Mouse (Mus musculus) lung, embryonic 14.5 days (tissue): ENCODE measurements at regions not wholly inside any gene's neighbourhood (a gene's known extent, or its start where the extent isn't known, plus 50 kb on each side); places are given as distances from the start of the nearest gene placed in this dataset.

Experiments
- ATAC-seq: fragments of 200-750 bp; cut with Nextera tagmentation; 2 replicates; pipeline ENCODE4 v1.8.0; 2017; ENCODE audit warnings: mild to moderate bottlenecking, moderate TSS enrichment, moderate library complexity; ENCODE audit not compliant: insufficient read depth
- DNase-seq: peaks from one replicate; pipeline ENCODE4 v3.0.0-alpha.2; 2015
- H3K27ac ChIP-seq: fragments of 300-500 bp; sonication (generic); 2 replicates; pipeline ENCODE4 v1.5.1; 2014; ENCODE audit warnings: low read depth, mild to moderate bottlenecking, moderate library complexity
- H3K27me3 ChIP-seq: fragments of 300-500 bp; sonication (generic); 2 replicates; pipeline ENCODE4 v1.6.1; 2014; ENCODE audit warnings: low read length, control low read depth; ENCODE audit not compliant: insufficient read depth
- H3K36me3 ChIP-seq: fragments of 300-500 bp; sonication (generic); 2 replicates; pipeline ENCODE4 v1.6.1; 2014; ENCODE audit warnings: control low read depth; ENCODE audit not compliant: insufficient read depth
- H3K4me1 ChIP-seq: fragments of 300-500 bp; sonication (generic); 2 replicates; pipeline ENCODE4 v1.6.1; 2014; ENCODE audit warnings: antibody characterized with exemption, control low read depth; ENCODE audit not compliant: insufficient read depth
- H3K4me2 ChIP-seq: fragments of 300-500 bp; sonication (generic); 2 replicates; pipeline ENCODE4 v1.6.1; 2014; ENCODE audit warnings: mild to moderate bottlenecking
- H3K4me3 ChIP-seq: fragments of 300-500 bp; sonication (generic); 2 replicates; pipeline ENCODE4 v1.5.1; 2014; ENCODE audit warnings: low read depth, low read length
- H3K9ac ChIP-seq: fragments of 300-500 bp; sonication (generic); 2 replicates; pipeline ENCODE4 v1.6.1; 2014
- H3K9me3 ChIP-seq: fragments of 300-500 bp; sonication (generic); 2 replicates; pipeline ENCODE4 v1.6.1; 2016; ENCODE audit warnings: low read depth, low read length, control low read depth
- CTCF ChIP-seq: IDR thresholded peaks from 2 replicates; pipeline ENCODE4 v1.5.1; 2016; ENCODE audit warnings: antibody characterized with exemption, low read depth
- WGBS: fragments of 180-500 bp; shearing (Covaris S2); extraction: QIAGEN DNeasy Blood & Tissue Kit; methylation state at CpG from one replicate; pipeline ENCODE4 v1.1.7; 2014; 5-methylcytosine and 5-hydroxymethylcytosine counted together

- H3K9ac ChIP-seq = no peak overlapping the region
- DNase-seq = peak; percentile 31
- H3K4me3 ChIP-seq = no peak overlapping the region
- no peak for ATAC-seq
- no peaks in the 10 kb centered on the region for H3K36me3 ChIP-seq
- WGBS = 66% methylated on average over 3 of the region's 3 CpGs
- peak overlapping the region; percentile 90 for H3K27ac ChIP-seq
- H3K9me3 ChIP-seq = no peaks in the 10 kb centered on the region
- no peak for TF ChIP-seq CTCF
- peaks cover 5% of the 10 kb centered on the region; the same call in 1 of the 2 replicates for H3K4me1 ChIP-seq
- no peaks in the 10 kb centered on the region for H3K27me3 ChIP-seq
- no peak overlapping the region for H3K4me2 ChIP-seq
Measured at GRCm38 (mm10) chr7:113047583-113047982, 93.8 kb downstream of the Rassf10 start.

- DNase-seq = peak; percentile 78
Measured at GRCm38 (mm10) chr7:113048097-113048795, 94.5 kb downstream of the Rassf10 start.

GRCm38 (mm10) chr7:113049440-113049839 lies 95.7 kb downstream of the Rassf10 start:
- no peak overlapping the region for H3K4me3 ChIP-seq
- TF ChIP-seq CTCF = no peak
- no peak overlapping the region for H3K4me2 ChIP-seq
- no peaks in the 10 kb centered on the region for H3K9me3 ChIP-seq
- no peak for DNase-seq
- H3K27me3 ChIP-seq = no peaks in the 10 kb centered on the region
- H3K4me1 ChIP-seq = peaks cover 5% of the 10 kb centered on the region; the same call in 1 of the 2 replicates
- peak overlapping the region; percentile 90; the same call in 1 of the 2 replicates for H3K27ac ChIP-seq
- no peaks in the 10 kb centered on the region for H3K36me3 ChIP-seq
- H3K9ac ChIP-seq = no peak overlapping the region
- WGBS = 74% methylated on average over 5 of the region's 5 CpGs
- no peak for ATAC-seq

More at GRCm38 (mm10) chr7:113048097-113048795, 94.5 kb downstream of the Rassf10 start:
- 0 out of 2 replicates have a peak overlapping the region, but pooled peaks have one; percentile 8 for H3K4me2 ChIP-seq
- 50% methylated on average over 4 of the region's 4 CpGs for WGBS
- H3K4me1 ChIP-seq = peaks cover 5% of the 10 kb centered on the region; the same call in 1 of the 2 replicates
- peak overlapping the region; percentile 90 for H3K27ac ChIP-seq
- peak; percentile 89 for ATAC-seq
- H3K4me3 ChIP-seq = no peak overlapping the region
- H3K9ac ChIP-seq = no peak overlapping the region
- no peaks in the 10 kb centered on the region for H3K9me3 ChIP-seq
- H3K36me3 ChIP-seq = no peaks in the 10 kb centered on the region
- TF ChIP-seq CTCF = no peak
- H3K27me3 ChIP-seq = no peaks in the 10 kb centered on the region

- Histone ChIP-seq H3K36me3 (no peaks in the 10 kb centered on the region), H3K4me3 (no peak overlapping the region), H3K9me3 (no peaks in the 10 kb centered on the region), H3K4me1 (no peaks in the 10 kb centered on the region), H3K27me3 (no peaks in the 10 kb centered on the region), H3K27ac (no peak overlapping the region), H3K9ac (no peak overlapping the region), H3K4me2 (no peak overlapping the region)
- 49% methylated on average over 1 of the region's 1 CpGs for WGBS
- TF ChIP-seq CTCF = no peak
- DNase-seq = no peak
- ATAC-seq = no peak
Measured at GRCm38 (mm10) chr7:113052952-113053351, 99.2 kb downstream of the Rassf10 start.

GRCm38 (mm10) chr7:113056421-113056820 lies 102.7 kb downstream of the Rassf10 start:
- Histone ChIP-seq H3K9me3 (no peaks in the 10 kb centered on the region), H3K27me3 (no peaks in the 10 kb centered on the region), H3K36me3 (no peaks in the 10 kb centered on the region), H3K4me2 (no peak overlapping the region), H3K9ac (no peak overlapping the region), H3K4me3 (no peak overlapping the region), H3K27ac (peak overlapping the region; percentile 66; the same call in 1 of the 2 replicates), H3K4me1 (peaks cover 18% of the 10 kb centered on the region)
- no peak for TF ChIP-seq CTCF
- 59% methylated on average over 2 of the region's 2 CpGs for WGBS
- ATAC-seq (no peak), DNase-seq (peak; percentile 52)

- 17% methylated on average over 12 of the region's 12 CpGs for WGBS
- Histone ChIP-seq H3K36me3 (no peaks in the 10 kb centered on the region), H3K4me3 (no peak overlapping the region), H3K27ac (peak overlapping the region; percentile 78), H3K4me1 (peaks cover 18% of the 10 kb centered on the region), H3K27me3 (no peaks in the 10 kb centered on the region), H3K9me3 (no peaks in the 10 kb centered on the region), H3K9ac (no peak overlapping the region), H3K4me2 (peak overlapping the region; percentile 29)
- DNase-seq (peak; percentile 79), ATAC-seq (peak; percentile 77)
- no peak for TF ChIP-seq CTCF
Measured at GRCm38 (mm10) chr7:113059211-113059966, 105.6 kb downstream of the Rassf10 start.

- no peak for TF ChIP-seq CTCF
- no peak for DNase-seq
- peak overlapping the region; percentile 78; the same call in 1 of the 2 replicates for H3K27ac ChIP-seq
Measured at GRCm38 (mm10) chr7:113059967-113060284, 106.2 kb downstream of the Rassf10 start.

More at GRCm38 (mm10) chr7:113059967-113060284, 106.2 kb downstream of the Rassf10 start:
- no peak overlapping the region for H3K4me2 ChIP-seq
- no peak overlapping the region for H3K9ac ChIP-seq
- no peak overlapping the region for H3K4me3 ChIP-seq
- 29% methylated on average over 5 of the region's 5 CpGs for WGBS
- H3K27me3 ChIP-seq = no peaks in the 10 kb centered on the region
- H3K4me1 ChIP-seq = peaks cover 18% of the 10 kb centered on the region
- no peaks in the 10 kb centered on the region for H3K36me3 ChIP-seq
- H3K9me3 ChIP-seq = no peaks in the 10 kb centered on the region
- no peak for ATAC-seq
